Mouse (Mus musculus) thymus, postnatal 0 days (tissue): ENCODE data around the gene Tbxa2r. TPM values are rescaled to one million over a fixed set of nuclear protein-coding genes. Genes with fewer than 3 reads are reported as not detected.

ENCODE experiments used
- DNase-seq: peaks from one replicate; pipeline ENCODE4 v3.0.0-alpha.2; 2015; ENCODE audit warnings: low spot score
- polyA plus RNA-seq: library from polyadenylated mRNA; unstranded; fragments of >200 nt; fragmentation: Nextera tagmentation; extraction: Ambion mirVana; gene quantifications from 2 replicates; pipeline ENCODE4 v1.2.1, GENCODE M21; 2015

Gene Tbxa2r
- polyA plus RNA-seq, 1 experiment from 2014 or later, result 103 TPM

DNA sequence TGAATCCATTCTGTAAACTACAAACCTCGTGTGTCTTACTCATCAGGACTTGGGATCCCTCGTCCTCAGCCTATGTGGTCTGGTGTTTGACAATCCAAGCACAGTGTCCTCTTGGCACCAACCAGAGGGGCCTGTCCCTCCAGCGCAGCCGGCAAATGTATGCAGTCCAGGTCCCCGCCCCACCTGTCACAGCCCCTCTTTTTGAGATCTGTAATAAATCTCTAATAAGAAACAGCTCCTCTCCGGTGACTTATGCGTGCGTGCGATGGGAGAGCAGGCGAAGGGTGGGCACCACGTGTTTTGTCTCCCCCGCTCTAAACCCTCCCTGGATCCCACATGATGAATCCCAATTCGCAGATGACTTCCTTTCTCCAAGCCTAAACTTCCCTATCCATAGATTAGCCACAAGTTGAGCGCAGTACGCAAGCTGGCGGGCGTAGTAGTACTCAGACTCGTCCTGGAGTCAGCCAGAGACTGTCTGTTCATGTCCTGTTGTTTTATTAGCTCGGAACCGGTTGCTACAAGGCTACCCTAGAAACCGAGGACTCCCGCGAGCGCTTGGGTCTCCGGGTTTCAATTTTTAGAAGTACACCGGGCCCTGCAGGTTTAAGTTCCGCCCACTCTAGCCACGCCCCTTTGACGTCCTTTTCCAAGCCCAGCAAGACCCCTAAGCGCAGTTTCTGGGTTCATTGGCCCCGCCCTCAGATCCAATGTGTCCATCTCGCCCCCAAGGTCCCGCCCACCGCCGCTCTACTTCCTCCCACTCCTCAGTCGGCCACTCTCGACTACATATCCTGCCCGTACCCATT, 8.6 kb upstream of the Tbxa2r start:
- DNase-seq, result peak; percentile 34

DNA sequence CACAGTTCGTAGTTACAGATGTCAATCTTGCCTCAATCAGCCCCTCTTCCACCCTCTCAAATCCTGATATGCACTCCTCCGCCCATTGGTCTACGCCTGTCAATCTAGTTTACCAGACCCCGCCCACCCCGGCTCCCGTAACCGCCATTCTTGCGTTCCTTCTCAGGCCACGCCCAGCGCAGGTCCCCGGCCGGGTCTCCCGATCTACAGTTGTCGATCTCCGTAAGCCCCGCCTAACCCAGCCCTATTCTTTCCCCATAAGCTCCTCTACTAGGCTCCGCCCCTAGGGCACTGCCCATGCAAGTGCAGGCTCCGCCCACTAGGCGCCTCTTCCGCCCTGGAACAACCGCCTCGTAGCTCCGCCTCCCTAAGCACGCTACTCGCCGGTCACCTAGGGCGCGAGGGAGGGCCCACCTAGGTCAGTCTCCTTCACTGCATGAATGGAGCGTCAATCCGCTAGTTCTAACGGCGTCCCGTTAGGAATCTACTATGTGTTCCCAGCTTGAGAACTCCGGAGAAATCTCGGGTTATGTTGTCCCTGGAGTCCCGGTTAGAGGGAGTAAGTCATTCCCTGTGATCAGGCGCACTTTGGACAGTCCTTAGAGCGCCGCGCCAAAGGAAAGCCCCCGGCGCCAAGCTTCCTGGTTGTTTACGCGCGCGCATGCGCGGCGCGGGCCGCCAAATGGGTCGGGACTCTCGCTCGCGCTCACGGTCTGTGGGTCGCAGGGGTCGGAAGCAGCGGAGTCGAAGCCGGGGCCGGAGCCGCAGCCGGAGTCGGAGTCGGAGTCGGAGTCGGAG, 7.8 kb upstream of the Tbxa2r start, which contains the start of gene Cactin:
TSS of gene Cactin (plus strand) at position 554 of the 798 bp plus-strand sequence.
- DNase-seq, result peak; percentile 100

GRCm38 (mm10) chr10:81321436-81321835, 7.1 kb upstream of the Tbxa2r start:
- no peak for DNase-seq

DNA sequence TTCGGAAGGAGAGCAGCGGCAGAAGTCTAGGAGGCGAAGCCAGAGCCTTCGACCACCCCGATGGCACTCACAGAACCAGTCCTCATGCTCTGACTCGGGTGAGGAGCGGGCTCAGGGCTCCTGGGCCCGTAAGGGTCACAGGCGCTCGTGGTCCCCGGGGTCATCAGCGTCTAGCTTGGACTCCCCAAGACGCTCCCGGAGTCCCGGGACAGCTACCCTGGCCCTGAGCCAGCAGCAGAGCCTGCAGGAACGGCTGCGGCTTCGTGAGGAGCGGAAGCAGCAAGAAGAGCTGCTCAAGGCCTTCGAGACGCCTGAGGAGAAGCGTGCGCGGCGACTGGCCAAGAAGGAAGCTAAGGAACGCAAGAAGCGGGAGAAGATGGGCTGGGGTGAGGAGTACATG, 6.1 kb upstream of the Tbxa2r start:
- DNase-seq, result no peak

DNA sequence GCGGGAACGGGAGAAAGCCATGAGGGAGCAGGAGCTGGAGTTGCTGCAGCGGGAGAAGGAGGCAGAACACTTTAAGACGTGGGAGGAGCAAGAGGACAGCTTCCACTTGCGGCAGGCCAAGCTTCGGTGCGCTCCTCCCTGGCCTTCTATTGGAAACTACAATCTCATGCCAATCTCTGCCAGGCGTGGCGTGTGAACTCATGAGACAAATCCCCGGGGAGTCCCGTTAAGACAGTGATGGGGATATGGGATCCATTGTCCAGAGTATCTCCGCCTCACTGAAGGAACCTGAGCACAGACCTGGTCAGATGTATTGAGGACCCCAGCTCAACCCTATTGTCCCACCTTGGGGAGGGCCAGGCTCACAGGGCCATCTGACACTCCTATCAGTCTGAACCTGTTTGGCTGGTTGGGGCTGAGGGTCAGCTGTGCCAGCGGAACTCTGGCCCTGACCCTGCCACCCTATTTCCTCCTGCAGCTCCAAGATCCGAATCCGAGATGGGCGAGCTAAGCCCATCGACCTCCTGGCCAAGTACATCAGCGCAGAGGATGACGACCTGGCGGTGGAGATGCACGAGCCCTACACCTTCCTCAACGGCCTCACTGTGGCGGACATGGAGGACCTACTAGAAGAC, 5.3 kb upstream of the Tbxa2r start:
- no peak for DNase-seq

GRCm38 (mm10) chr10:81323791-81324530, 4.6 kb upstream of the Tbxa2r start:
- no peak for DNase-seq

- no peak for DNase-seq
Observed at GRCm38 (mm10) chr10:81325176-81325575, 3.4 kb upstream of the Tbxa2r start.

DNA sequence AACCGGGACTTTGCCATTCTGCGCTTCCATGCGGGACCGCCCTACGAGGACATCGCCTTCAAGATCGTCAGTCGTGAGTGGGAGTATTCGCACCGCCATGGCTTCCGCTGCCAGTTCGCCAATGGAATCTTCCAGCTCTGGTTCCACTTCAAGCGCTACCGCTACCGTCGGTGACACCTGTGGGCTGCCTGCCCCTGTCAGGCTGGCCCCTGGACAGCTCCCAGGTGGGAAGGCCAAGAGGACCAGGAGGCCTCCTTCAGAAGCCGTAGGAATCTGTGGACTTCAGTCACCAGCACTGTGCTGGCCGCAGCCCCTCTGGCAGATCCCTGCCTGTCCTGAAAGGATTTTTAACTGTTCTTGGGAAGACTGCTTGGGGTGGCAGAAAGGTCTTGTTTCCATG, 2.8 kb upstream of the Tbxa2r start:
- no peak for DNase-seq

DNA sequence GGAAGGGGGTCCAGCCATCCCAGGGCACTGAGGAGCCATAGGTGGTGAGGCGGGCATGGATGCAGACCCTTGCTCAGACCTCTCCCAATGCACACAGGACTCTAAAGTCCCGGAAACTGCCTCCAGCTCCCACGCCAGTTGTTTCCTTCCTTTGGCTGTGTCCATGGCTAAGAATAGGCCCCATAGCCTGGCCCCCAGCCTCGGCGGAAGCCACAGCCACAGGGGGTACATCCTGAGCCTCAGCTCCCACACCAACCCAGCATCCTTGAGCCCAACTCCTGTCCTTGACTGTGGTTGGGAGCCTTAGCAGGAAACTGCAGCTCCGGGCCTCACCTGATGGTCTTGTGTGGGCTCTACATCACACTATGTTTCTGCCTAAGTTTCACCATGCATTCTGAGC, 1.7 kb upstream of the Tbxa2r start:
- peak; percentile 19 for DNase-seq

GRCm38 (mm10) chr10:81327959-81328358, 572 bp upstream of the Tbxa2r start:
- no peak for DNase-seq

DNA sequence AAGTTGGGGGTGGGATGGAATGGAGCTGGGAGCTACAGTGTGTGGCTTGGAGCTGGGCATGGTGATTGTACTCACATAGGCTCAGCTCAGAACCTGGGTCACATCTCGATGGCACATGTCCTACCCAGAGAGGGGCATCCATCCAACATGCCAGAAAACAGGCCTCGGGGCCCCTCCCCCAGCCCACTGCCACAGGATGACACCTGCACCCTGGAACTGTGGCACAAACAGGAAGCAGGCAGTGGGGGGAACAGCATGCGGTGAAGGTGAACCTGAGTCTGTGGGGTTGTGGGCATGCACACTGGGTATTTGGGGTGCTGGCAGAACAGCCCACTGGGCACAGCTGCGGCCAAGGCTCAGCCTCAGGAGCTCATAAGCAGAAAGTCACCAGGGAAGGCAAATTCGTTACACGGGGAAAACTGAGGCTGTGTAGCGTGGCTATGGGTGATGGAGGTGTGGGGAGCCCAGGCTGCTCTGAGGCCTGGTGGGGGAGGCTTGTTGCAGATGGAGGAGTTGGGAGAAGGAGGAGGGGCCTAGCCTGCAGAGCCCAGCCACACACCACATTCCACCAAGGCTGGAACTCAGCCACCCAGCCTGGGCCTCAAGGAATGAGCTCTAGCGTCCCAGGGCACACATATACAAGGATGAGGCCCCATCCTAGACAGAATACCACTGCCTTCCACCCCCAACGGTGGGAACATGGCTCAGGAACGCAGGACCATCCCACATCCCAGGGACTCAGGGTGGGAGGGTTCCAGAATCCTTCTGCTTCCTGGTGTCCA, 854 bp downstream of the Tbxa2r start:
- DNase-seq, result peak; percentile 89

GRCm38 (mm10) chr10:81330007-81330406, 1.5 kb downstream of the Tbxa2r start:
- DNase-seq, result no peak

GRCm38 (mm10) chr10:81332277-81332676, 3.7 kb downstream of the Tbxa2r start:
- no peak for DNase-seq

- no peak for DNase-seq
Observed at GRCm38 (mm10) chr10:81334324-81334723, 5.8 kb downstream of the Tbxa2r start.

GRCm38 (mm10) chr10:81335393-81336340, 7.1 kb downstream of the Tbxa2r start:
- no peak for DNase-seq

GRCm38 (mm10) chr10:81336558-81336957, 8.0 kb downstream of the Tbxa2r start:
- DNase-seq, result no peak

DNA sequence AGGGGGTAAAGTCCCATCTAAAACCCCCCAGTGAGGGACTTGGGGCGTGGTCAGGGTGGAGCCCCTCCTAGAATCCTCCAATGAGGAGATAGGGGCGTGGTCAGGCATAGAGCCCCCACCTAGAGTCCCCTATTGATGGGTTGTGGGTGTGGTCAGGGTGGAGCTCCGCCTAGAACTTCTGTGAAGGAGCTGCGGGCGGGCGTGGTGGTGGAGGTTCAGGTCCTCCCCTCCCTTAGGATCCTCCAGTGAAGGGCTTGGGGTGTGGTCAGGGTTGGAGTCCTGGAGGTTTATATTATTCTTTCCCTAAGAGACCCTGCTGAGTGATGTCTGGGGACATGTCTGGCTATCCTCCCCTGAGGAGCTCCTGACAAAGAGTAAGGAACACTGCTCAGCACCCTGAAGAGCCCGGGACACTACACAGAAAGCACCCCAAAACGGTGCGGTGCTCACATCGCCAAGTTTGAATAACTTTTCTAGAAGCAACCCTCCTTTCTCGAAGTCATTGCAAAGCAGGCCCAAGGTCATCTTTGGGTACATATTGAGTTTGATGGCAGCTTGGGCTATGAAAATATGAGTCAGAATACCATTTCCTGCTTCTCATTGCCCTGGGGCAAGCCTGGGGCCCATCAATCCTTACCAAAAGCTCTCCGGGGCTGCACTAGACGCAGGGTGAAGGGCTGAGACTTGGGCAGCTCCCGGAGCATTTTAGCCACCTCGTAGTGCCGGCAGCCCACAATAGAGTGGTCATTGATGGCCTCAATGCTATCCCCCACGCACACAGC, 12.2 kb downstream of the Tbxa2r start:
- DNase-seq, result no peak

DNA sequence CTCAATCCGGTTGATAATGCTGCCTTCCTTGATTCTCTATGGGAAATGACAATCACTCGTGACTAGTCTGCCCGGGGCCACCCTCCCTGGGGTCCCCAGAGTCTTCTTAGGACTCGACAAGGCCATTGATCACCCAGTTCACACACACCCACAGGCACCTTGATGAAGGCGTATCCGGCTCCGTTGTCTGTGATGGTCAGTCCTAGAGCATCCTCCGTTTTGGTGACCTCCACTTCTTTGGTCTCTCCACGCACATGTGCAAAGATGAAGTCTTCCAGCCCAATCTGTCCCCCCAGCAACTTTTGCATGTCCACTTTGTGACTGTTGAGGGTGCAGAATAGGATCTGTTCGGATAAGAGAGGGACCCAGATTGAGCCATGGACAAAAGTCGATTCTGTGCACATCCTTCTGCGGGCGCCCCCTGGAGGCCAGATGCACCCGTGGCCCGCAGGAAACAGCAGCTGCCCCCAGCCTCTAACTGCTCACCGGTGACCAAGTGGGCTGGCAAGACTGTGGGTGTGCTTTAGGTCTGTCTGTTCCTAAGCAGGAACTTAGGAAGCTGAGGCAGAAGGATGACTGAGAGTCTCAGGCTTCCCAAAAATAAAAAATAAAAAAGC, 12.9 kb downstream of the Tbxa2r start:
- DNase-seq, result peak; percentile 73
